Mouse (Mus musculus): ENCODE measurements at regions not wholly inside any gene's neighbourhood (a gene's known extent, or its start where the extent isn't known, plus 50 kb on each side); places are given as distances from the start of the nearest gene placed in this dataset.

DNA sequence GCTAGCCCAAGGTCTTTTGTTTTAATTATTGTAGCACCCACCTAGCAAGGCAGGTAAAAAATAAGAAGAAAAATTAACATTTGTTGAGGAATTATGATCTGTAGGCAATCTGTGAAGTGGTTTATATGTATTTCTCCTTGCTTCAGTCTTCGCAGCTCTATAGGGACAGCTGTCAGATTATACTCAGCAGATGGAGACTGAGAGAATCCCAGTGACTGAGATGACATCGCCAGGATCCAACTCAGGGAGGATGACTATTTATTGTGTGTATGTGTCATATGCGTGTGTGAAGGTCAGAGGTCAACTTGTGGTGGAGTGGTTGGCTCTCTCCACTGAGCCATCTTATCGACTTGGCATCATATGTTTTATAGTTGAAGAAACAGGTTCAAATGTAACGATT, 362.0 kb upstream of the Chd6 start:
- DNase-seq, result no peak

DNA sequence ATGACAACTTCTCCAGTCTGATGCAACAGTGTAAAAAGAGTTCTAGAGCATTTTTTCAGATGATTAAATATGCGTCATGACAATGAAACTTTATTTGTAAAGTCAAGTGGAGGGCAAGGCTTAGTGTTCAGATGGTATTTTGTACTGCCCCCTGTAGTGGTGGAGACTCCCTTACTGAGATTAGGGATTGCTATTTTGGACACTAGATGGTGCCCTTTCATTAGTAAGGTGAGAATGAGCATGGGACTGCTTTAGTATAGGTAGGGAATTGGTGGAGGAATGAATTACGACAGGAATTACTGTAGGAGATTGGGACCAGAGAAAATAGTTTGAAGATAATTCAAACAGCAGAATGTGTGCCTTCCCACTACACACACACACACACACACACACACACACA, 361.1 kb upstream of the Chd6 start:
- peak in 1 of 2 experiments; percentile 26 for DNase-seq

GRCm38 (mm10) chr2:161467035-161467434, 358.2 kb upstream of the Chd6 start:
- DNase-seq, result no peak

- DNase-seq, result no peak
These were observed 351.7 kb upstream of the Chd6 start for GRCm38 (mm10) chr2:161460600-161460999.

DNA sequence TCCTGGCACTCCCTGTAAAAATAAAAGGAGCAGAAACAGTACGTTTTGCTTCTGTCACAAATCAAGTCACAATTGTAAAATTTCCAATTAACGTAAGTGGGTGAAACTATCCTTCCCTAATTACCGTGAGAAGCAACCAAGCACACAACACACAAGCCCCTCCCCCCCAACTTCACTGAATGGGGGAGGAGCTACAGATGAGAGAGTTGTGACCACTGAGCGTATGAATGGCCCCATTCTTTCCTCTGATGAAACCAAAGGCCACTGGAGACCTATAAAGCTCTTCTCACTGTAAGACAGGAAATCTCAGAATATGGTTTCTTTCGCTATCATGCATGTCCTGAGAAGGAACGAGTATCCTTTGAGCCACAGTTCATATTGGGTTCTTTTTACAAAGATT, 345.6 kb upstream of the Chd6 start:
- DNase-seq, result no peak

- no peak for DNase-seq
These were observed 324.9 kb upstream of the Chd6 start for GRCm38 (mm10) chr2:161433816-161434215.

GRCm38 (mm10) chr2:161429294-161429693, 320.4 kb upstream of the Chd6 start:
- DNase-seq, result no peak

- no peak for DNase-seq
These were observed 316.7 kb upstream of the Chd6 start for GRCm38 (mm10) chr2:161425587-161425986.

DNA sequence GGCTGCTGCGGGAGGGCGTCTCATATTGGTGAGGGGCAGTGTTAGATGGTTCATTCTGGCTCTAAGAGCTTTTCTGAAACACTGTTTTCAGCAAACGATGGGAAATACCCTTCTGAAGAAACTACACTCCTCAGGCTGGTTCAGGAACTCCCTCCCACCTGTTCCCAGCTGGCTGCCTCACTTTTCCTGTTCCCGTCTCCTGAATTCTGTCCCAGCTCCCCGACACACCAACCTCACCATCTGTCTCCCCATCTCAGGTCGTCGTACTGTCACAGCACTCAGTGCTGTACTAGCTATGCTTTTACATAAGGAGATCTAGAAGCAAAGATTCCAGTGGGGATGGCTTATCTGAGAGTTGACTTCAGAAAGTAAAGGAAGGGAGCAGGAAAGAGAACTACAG, 309.2 kb upstream of the Chd6 start:
- DNase-seq, result no peak

DNA sequence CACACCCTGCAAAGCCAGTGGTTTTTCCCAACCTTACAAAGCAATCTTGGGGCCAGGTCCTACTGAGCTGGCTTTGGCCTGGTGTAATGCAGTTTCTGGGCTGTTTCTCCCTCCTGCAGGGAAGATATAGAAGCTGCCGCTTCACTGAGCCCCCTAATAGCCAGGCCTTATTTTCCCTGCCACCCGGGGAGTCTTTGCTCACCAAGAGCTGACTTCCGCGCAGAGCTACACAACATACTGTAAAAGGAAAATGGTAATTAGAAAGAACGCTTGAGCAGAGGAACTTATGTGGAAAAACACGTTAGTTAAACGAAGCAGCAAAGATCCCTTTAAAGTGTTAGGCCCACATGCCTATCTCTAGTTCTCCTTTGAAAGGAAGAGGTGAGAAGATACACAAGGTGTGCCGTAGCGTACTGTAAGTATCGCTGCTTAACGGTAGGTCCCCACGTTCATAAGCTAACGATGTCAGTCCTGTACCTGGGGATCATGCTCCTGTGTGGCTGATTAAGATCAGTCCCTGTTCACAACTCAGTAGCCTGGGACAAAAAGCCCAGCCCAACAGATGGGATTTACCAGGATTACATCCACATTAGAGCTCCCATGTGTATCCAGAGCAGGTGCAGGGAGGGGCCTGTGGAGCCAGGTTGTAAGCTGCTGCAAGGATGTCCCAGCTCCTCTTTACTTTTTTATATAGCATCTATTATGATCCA, 307.5 kb upstream of the Chd6 start:
- no peak for DNase-seq

GRCm38 (mm10) chr2:161408306-161408705, 299.4 kb upstream of the Chd6 start:
- no peak for DNase-seq

- DNase-seq, result no peak
These were observed 297.0 kb upstream of the Chd6 start for GRCm38 (mm10) chr2:161405847-161406384.

GRCm38 (mm10) chr2:161398061-161398460, 289.2 kb upstream of the Chd6 start:
- DNase-seq, result no peak

GRCm38 (mm10) chr2:161390954-161391690, 282.2 kb upstream of the Chd6 start:
- no peak for DNase-seq

DNA sequence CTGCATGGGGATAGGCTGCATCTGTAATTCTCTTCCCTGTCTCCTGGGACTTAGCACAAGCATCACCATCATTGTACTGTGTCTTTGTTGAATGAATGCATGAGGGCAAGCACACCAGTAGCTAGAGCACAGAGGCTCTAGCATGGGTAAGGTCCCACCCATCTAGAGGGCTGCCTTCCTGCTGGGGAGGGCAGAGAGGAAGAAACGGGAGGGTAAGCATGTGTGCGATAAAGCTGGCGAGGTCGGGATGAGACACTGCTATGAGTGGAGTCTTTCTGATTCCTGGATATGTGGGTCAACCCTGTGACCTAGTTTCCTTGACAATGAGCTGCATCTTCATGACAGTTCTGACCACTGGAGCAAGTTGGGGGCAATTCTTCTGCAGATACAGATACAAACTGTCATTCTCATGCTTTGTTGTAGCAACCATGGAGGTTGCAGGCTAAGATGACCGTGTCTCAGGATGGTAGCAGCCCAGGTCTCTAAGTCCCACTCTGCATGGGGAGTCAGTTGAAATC, 280.5 kb upstream of the Chd6 start:
- no peak for DNase-seq

GRCm38 (mm10) chr2:161387054-161387453, 278.2 kb upstream of the Chd6 start:
- DNase-seq, result no peak

DNA sequence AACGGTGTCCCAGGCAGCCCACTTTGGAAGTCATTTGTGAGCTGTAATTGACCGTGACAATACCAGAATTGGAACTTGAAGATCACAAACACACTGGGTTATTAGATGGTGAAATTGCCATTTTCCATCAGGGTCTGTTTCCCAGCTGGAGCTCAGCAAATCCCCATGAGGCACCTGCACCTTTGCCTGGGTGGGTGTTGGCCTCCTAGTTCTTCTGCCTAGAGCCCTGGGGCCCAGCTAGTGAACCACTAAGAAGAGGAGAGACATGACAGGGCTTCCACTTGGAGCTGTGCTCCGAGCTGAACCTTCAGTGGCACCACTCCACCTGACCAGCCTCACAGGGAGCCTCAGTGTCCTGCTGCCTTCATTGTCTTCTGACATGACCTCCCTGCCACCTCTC, 273.5 kb upstream of the Chd6 start:
- DNase-seq, result no peak

DNA sequence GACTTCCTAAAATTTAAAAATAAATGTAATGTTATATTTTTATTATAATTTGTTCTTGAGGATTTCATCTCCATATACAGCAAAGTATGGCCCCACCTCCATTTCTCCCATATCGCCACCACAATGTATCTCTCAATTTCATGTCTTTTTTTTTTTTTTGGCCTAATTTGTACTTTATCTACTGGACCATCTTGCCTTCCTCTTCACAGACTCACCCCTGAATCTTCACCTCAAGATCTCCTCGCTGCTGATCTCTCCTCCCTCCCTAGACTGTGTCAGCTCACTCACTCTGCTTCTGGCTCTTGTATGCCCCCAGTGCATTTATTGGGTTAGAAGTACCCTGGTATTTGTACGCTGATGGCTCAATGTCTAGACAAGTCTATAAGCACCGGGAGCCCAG, 269.4 kb upstream of the Chd6 start:
- no peak for DNase-seq

GRCm38 (mm10) chr2:161362325-161362724, 253.4 kb upstream of the Chd6 start:
- DNase-seq, result no peak

GRCm38 (mm10) chr2:161349110-161349509, 240.2 kb upstream of the Chd6 start:
- no peak for DNase-seq

- no peak for DNase-seq
These were observed 235.1 kb upstream of the Chd6 start for GRCm38 (mm10) chr2:161344018-161344417.

DNA sequence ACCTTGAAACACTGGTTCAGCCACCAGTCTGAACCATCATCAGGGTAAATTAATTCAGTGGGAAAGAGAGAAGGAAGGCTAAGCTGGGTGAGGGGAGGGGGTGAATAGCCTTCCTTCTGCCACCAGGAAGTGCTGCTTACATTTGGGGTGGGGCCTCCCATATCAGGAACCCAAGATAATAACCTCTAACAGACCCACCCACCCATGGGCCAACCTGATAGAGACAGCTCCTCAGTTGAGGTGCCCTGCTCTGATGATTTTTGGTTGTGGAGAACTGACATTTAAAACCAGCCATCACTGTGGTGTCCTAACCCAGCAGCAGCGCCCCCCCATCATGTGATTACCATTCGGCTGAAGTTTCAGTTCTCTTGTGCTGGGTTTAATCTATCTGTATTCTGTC, 233.8 kb upstream of the Chd6 start:
- no peak for DNase-seq

- DNase-seq, result peak; percentile 50 to 58
These were observed 232.6 kb upstream of the Chd6 start for GRCm38 (mm10) chr2:161341368-161341891.
